Mouse (Mus musculus) thymus, postnatal 0 days (tissue): ENCODE results near the gene Qrich2. TPM values are rescaled to one million over a fixed set of nuclear protein-coding genes. Genes with fewer than 3 reads are reported as not detected.
A peak's percentile ranks its signal among the peaks of the same experiment; 100 is the strongest.
"Not testable (repeated sequence)": the region's sequence is repeated elsewhere in the genome, so short reads cannot be mapped to it uniquely, and the experiment has no call there.

Experiments used
- DNase-seq: peaks from one replicate; pipeline ENCODE4 v3.0.0-alpha.2; 2015; ENCODE audit warnings: low spot score
- polyA plus RNA-seq: library from polyadenylated mRNA; unstranded; fragments of >200 nt; fragmentation: Nextera tagmentation; extraction: Ambion mirVana; gene quantifications from 2 replicates; pipeline ENCODE4 v1.2.1, GENCODE M21; 2015

Qrich2 gene
- polyA plus RNA-seq, 1 experiment from 2014 or later = 0.35 TPM

GRCm38 (mm10) chr11:116489771-116490231 is 23.8 kb upstream of the Qrich2 start:
- DNase-seq = peak; percentile 39

DNA sequence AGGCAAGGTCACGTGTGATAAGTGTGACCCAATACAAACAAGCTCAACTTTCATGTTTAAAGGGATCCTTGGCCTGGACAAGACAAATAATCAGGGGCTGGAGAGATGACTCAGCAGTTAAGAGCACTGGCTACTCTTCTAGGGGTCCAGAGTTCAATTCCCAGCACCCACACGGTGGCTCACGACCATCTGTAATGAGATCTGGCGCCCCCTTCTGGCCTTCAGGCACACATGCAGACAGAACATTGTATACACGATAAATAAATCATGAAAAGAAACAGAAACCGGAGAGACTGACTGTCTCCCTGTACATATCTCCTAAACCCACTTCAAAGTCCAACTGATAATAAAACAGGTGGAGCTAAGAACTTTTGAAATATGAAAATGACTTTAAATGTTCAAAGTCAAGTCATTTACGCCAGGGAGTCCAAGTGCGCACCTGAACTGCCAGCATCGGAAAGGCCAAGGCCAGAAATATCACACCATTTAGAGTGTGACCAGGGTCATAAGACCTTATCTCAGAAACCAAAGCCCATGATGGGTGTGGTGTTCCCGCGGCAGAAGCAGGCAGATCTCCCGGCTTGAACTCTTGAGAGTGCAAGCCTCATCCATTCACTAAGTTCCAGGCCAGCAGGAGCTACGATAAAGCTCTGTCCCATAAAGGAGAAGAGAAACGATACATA is 22.8 kb upstream of the Qrich2 start:
- DNase-seq = peak; percentile 33

DNA sequence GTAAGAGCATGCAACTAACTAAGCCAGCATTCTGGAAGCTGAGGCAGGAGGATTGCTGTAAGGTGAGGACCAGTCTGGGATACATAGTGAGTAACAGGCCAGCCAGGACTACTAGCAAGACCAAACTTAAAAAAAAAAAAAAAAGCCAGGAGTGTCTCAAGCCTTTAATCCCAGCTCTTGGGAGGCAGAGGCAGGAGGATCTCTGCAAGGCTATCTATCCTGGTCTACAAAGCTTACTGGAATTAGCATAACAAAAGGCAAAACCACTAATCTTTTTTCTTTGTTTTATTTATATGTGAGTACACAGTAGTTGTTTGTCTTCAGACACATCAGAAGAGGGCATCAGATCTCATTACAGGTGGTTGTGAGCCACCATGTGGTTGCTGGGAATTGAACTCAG is 22.2 kb upstream of the Qrich2 start:
- DNase-seq = no peak

GRCm38 (mm10) chr11:116484261-116484660 is 18.2 kb upstream of the Qrich2 start:
- no peak for DNase-seq

- DNase-seq = no peak
Observed at GRCm38 (mm10) chr11:116481776-116482175, 15.7 kb upstream of the Qrich2 start.

DNA sequence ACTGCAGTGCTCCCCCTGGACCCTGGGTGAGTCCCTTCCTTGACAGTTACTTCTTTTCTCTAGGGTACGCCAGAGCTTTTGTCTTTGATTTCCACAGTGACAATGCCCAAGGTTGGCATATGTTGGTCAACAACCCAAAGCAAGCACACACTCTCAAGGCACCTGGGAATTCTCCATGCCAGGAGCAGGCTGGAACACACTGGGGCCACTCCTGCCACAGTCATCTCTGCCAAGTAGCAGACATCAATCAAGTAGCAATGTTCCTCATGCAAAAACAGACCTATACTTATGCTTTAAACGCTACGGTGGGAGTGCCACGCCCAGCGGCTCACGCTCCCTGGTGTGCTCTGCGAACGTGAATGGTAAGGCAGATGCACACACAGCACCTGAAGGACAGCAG is 14.9 kb upstream of the Qrich2 start:
- DNase-seq = no peak

DNA sequence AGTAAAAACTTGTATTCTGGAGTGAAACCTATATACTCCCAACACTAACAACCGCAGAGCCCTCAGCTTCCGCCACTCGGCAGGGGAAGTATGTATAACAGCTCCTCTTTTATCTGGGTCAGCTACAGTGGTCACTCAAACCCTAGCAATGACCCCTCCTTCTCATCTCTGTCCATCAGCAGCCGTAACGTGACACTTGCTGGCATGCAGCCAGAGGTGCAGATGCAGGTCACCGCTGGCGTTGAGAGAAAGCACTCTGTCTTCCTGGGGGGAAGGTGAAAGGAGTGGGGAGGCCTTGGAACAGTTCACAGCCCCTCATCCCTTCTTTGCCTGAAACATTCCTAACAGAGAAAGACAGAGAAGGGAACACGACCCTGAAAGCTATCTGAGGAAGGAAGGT is 13.8 kb upstream of the Qrich2 start:
- no peak for DNase-seq

DNA sequence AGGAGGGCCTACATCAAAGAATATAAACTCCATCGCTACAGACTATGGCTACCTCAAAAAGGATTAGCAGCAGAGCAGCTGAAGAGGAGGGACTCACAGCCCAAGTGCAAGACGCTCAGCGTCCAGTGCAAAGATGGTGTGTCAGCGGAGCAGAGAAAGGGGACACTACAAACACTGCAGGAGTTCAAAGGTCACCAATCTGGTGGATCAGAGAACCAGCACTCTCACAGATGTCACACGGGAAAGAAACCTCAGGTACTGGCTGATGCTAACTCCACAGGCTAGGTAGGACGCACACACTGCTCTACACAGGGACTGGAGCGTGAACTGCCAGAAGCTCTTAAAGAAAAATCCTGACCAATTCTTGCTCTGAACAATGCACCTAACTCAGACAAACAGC is 12.9 kb upstream of the Qrich2 start:
- DNase-seq = no peak

DNA sequence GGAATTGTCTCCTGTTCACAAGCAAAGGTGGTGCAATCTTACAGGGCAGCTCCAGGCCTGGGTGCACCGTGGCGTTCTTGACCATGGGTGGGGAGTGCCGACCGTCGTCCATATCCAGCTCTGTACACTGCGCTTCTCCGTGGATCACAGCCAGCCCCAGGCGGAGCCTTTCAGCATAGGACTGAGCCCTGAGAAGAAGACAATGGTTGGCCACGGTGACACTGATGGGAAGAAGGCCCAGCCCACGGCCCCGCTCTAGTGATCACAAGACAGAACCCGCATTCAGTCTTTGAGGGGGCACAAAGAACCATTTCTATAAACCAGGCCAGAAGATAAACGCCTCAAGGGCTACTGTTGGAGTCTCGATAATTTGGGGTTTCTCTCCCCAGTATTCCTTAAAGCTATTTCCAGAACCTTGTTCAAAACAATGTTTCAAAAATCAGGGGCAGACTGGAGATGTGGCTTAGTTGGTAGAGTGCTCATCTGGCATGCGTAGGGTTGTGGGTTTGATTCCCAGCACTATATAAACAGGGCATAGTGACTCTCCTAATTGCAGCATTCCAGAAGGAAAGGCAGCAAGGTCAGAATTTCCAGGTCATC is 11.2 kb upstream of the Qrich2 start:
- DNase-seq = no peak

DNA sequence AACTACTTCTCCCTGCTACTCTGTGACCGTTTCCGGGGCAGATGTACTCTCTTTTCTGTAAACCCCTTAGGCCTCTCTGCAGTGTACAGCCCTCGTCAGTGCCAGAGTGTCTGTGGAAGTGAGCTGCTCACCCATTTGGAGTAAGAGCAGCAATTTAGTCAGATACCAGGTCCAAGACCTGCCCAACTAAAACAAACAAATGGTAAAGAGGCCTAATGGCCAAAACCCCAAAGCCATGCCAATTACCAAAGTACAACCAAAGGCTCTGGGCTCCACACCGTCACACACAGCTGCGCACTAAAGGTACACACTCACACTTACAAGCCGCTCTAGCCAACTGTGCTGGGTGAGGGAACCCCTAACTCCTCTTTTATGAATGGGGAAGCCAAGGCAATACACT is 10.7 kb upstream of the Qrich2 start:
- DNase-seq = no peak

DNA sequence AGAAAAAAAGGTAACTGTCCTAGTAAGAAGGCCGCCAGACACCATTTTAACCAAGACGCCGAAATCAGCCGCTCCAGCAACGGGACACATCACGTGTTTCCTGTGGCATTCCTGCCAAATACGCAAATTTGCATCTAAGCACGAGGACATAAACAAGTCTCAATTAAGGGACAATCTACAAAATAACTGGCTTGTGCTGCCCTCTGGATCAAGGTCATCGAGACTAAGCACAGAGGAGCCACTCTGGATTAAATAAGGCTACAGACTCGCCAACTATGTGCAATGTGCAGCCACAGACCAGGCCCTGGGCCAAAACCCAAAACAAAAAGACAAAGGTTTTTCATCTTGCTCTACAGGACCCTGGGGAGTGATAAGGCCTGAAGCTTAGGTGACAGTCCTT is 10.0 kb upstream of the Qrich2 start:
- DNase-seq = no peak

GRCm38 (mm10) chr11:116472275-116472674 is 6.2 kb upstream of the Qrich2 start:
- DNase-seq = no peak

GRCm38 (mm10) chr11:116470896-116471295 is 4.9 kb upstream of the Qrich2 start:
- DNase-seq = no peak

GRCm38 (mm10) chr11:116470249-116470648 is 4.2 kb upstream of the Qrich2 start:
- no peak for DNase-seq

GRCm38 (mm10) chr11:116468338-116468737 is 2.3 kb upstream of the Qrich2 start:
- not testable (repeated sequence) for DNase-seq

DNA sequence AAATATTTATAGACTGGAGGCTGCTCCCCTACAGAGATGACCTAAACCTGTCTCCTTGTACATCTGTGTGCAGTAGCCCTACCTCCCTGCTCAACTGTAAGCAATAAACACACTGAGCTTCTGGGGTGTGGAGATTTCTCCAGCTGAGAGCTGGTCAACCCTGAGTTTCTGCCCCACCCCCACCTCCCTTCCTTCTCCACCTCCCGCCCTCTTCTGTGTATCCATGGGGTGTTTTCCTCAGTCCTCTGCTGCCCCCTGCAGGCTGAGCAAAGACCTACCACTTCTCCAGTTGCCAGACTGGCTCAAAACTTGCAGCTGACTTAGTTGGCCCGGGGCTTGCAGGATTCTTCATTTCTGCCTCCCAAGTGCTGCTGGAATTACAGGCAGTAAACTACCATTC is 2.2 kb downstream of the Qrich2 start:
- peak; percentile 79 for DNase-seq

DNA sequence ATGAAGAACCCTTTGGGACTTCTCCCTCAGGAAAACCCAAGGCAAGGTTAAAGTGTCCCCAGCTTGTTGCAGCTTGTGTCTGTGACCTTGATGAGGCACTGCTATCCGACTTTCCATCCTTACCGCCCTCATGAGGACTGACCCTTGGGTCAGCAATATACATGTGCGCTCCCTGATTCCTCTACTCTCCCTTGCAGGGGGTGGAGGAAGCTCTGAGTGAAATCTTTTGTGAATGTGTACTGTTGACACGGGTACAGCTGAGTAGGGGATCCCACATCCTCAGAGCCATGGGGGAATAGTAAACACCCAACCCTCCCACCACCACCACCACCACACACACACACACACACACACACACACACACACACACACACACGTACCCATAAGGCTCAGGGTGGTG is 2.7 kb downstream of the Qrich2 start:
- DNase-seq = no peak

- DNase-seq = no peak
Observed at GRCm38 (mm10) chr11:116459786-116460185, 6.3 kb downstream of the Qrich2 start.

DNA sequence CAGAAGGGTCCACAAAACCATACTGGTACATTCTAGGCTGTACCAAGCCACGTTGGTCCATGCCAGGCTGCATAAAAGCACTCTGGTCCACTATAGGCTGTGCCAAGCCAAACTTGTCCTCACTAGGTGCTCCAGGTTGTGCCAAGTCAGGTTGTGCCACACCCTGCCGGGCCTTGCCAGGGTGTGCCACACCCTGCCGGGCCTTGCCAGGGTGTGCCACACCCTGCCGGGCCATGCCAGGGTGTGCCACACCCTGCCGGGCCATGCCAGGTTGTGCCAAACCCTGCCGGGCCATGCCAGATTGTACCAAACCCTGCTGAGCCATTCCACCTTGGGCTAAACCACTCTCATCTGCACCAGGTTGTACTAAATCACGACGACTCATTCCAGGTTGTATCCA is 9.8 kb downstream of the Qrich2 start:
- no peak for DNase-seq

- DNase-seq = no peak
Observed at GRCm38 (mm10) chr11:116453889-116454288, 12.2 kb downstream of the Qrich2 start.

GRCm38 (mm10) chr11:116449341-116449740 is 16.7 kb downstream of the Qrich2 start:
- DNase-seq = no peak

DNA sequence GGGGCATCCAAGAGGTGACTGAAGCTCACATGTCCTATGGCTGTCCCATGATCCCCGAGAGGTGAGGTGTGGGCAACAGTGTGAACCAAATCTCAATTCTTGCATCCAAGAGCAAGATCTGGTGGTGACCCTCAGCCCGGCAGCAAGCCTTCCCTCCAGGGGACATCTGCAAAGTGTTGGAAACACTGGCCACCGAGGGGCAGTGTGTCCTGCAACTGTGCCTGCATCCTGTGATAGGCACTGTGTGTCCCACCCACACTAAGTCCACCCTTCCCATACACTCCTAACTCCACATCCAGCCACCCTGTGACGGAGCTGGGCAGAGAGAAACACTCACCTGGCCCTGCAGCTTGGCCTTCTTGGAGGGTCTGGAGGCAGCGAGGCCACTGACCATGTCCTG is 18.2 kb downstream of the Qrich2 start:
- DNase-seq = no peak

- no peak for DNase-seq
Observed at GRCm38 (mm10) chr11:116446308-116446887, 19.6 kb downstream of the Qrich2 start.
